Mouse (Mus musculus): ENCODE measurements at regions not wholly inside any gene's neighbourhood (a gene's known extent, or its start where the extent isn't known, plus 50 kb on each side); places are given as distances from the start of the nearest gene placed in this dataset.

DNA sequence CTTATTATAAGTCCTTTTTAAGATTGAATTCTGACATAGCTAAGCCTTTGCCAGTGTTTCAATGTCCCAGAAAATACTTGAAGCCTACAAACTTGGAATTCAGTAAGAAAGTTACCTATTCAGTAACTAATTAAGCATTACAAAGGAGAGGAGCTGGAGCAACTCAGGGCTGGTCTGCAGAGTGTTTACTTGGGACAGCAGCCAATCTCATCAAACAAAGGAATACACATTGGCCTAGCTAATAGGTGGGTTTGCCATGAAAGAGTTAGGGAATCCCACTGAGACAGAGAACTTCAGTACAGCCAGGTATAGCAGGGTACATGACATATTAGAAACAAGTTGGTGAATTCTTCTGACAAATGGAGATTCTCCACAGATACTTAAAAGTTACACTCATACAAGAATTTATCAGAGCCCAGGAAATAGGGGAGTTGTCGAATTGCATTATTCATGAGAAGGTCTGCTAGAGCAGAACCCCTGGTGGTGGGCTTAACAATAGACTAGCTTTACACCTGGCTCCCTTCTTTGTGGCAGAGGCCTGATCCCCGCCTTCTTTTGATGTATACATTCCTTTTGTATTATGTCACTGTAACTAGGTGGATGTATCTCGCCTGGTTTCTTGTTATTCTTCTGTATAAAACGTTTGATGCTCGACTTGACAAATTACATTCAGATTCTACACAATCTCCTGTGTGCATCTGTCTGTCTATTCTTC, 525.2 kb downstream of the 4930447F04Rik start:
- DNase-seq (ENCODE audit: inconsistent ontology term), result peak; percentile 1

DNA sequence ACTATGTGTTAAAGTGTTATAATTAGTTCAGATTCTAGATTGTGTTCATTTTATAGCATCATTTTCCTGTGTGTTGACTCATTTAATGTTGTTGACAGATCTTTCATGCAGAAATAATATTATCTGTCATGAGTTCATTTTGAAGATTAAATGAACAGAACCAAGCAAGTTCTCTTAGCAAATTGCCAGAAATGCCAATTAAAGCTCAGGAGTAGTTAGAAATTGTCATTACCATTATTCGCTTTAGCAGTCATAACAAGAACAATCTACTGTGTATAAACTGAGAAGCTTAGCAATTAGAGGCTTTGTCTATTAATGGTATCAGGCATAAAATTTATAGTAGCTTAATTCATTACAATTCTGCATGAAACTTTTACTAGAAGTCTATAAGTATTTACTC, 534.2 kb downstream of the 4930447F04Rik start:
- DNase-seq (ENCODE audit: inconsistent ontology term), result peak; percentile 61

DNA sequence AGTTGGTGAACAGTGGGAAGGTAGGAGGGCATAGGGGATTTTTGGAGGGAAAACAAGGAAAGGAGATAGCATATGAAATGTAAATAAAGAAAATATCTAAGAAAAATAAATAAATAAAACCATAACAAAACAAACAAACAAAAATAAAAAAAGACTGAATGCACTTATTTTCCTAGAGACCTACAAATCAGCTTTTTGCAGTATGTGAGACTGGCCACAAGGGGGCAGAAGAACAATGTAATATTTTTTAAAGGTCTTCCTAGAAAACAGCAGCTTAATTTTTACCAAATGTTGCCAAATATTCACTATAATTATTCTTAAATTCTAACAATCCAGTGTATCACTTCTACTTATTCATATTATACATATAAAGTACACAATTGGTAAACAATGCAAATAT, 569.4 kb downstream of the 4930447F04Rik start:
- DNase-seq (ENCODE audit: inconsistent ontology term), result peak; percentile 6

DNA sequence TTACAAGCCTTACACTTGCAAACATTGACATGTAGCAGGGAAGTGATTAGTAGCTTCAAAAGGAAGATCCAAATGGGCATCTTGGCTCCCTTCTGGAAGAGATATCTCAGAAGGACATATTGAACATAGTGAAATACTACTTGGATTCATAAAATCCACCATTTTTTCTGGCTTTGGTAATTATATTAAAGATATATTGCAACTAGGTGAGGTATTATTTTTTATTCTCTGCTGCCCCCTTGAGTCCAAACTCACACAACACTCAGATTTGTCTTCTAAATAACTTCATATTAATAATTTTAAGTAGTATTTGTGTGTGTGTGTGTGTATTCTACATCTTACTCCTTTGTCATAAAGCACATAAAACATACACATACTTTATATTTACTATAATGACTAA, 588.5 kb downstream of the 4930447F04Rik start:
- no peak for DNase-seq (ENCODE audit: inconsistent ontology term)
